Mouse (Mus musculus): Measurements from ENCODE around the gene Eml2. TPM values are rescaled to one million over a fixed set of nuclear protein-coding genes. Genes with fewer than 3 reads are reported as not detected.
A peak's percentile ranks its signal among the peaks of the same experiment; 100 is the strongest.

The Eml2 gene
- polyA plus RNA-seq, 1 experiment from 2014 or later = 12.5 TPM

- 89% methylated on average over 4 of the region's 4 CpGs for WGBS
- H3K27ac ChIP-seq (replicated peaks) = no peak overlapping the region
- no peak overlapping the region for H3K9ac ChIP-seq (replicated peaks)
- H3K4me1 ChIP-seq = peaks cover 20% of the 10 kb centered on the region
- no peak overlapping the region for H3K4me2 ChIP-seq (replicated peaks)
- H3K4me3 ChIP-seq = no peak overlapping the region
- H3K36me3 ChIP-seq = no peaks in the 10 kb centered on the region
- H3K9me3 ChIP-seq = no peaks in the 10 kb centered on the region
- no peak for ATAC-seq (replicated peaks)
- H3K27me3 ChIP-seq = no peaks in the 10 kb centered on the region
Observed at GRCm38 (mm10) chr7:19224933-19225332, 48.7 kb downstream of the Eml2 start.

DNA sequence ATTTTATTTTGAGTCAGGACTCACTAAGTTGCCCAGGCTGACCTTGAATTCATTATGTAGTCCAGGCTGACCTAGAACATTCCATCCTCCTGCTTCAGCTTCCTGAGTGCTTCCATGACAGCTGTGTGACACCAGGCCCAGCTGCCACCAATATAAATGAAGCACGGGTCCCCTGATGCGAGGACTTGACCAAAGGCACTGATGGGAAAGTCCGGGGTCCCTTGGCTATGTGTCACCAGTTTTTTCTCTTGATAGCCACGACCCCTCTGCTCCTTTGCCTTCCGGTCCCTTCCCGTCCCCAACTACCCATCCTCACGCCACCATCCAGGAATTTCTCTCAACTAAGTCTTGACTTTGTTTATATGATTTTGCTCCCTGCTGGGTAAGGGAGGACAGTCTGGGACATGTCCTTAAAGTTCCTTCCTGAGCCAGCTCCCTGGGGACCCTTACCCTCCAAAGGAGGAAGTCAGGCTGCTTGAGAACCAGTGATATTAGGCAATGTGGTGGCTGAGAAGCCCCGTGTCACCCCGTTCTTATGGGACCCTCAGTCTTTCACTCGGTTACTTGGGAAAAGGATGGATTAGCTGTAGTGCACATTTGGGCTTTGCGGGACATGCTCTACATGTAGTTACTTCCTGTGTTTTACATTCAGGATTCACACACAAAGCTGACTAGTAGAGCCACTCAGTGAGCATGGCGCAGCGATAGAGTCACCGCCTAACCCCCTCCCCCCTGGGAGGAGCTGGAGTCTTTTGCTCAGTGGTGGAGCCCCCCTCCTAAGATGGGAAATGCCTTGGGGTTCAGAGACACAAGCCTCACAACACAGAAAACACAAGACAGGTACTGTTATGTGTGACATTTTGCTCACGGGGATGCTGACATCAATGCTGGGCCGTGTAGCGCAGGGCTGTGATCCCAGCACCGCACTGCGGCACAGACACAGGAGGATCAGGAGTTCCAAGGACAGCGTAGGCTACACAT, 50.9 kb downstream of the Eml2 start:
- Histone ChIP-seq H3K4me3 (peak overlapping the region; percentile 65), H3K9me3 (no peaks in the 10 kb centered on the region), H3K27ac (replicated peaks) (peak overlapping the region; percentile 100), H3K4me1 (peaks cover 26% of the 10 kb centered on the region), H3K4me2 (replicated peaks) (peak overlapping the region; percentile 86), H3K27me3 (no peaks in the 10 kb centered on the region), H3K36me3 (no peaks in the 10 kb centered on the region), H3K9ac (replicated peaks) (peak overlapping the region; percentile 62)
- WGBS = 20% methylated on average over 20 of the region's 20 CpGs
- peak; percentile 34 for ATAC-seq (replicated peaks)

DNA sequence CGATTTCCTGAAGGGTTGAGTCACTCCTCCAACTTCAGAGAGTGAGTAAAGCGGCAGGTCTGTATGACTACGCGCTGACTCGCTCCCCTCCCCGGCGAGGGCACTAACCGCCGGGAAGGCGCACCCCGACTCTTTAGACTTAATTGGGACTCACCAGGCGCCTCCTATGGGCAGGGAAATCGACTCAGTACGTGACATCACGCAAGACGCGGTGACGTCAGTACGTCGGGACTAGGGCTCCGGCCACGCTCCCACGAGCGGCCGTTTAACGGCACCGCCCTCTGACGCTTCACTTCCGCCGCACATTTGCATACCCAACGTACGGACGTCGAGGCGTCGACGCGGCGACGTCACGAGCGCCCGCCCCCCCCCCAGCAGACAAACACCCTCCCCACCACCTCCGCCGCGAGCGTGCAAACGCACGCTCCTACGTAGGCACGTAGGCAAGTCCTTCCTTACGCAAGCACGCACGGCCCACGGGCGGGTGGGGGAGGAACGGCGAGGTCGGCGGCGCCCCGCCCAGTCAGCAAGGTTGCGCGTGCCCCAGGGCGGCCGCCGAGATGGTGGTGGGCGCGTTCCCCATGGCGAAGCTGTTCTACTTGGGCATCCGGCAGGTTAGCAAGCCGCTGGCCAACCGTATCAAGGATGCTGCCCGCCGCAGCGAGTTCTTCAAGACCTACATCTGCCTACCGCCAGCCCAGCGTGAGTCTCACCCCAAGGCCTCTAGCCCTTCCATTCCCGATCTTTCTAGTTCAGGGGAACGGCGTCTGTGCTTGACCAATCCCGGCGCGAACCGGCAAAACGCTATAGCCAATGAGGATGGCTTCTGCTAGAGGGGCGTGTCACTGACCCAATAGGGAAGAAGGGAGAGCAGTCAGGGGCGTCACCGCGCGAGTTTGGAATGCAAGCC, 51.9 kb downstream of the Eml2 start, which contains the start of gene Opa3:
Gene Opa3, plus strand, starts transcription at position 452 of the 910 bp plus-strand sequence.
- Histone ChIP-seq H3K4me3 (peak within 1 kb of the TSS; percentile 65), H3K36me3 (no peaks in the 10 kb centered on the region), H3K4me1 (peaks cover 26% of the 10 kb centered on the region), H3K4me2 (replicated peaks) (peak within 1 kb of the TSS; percentile 86), H3K27me3 (no peaks in the 10 kb centered on the region), H3K27ac (replicated peaks) (peak within 1 kb of the TSS; percentile 100), H3K9me3 (no peaks in the 10 kb centered on the region), H3K9ac (replicated peaks) (peak within 1 kb of the TSS; percentile 68)
- under 1% methylated on average over 91 of the region's 91 CpGs for WGBS
- peak; percentile 96 for ATAC-seq (replicated peaks)

DNA sequence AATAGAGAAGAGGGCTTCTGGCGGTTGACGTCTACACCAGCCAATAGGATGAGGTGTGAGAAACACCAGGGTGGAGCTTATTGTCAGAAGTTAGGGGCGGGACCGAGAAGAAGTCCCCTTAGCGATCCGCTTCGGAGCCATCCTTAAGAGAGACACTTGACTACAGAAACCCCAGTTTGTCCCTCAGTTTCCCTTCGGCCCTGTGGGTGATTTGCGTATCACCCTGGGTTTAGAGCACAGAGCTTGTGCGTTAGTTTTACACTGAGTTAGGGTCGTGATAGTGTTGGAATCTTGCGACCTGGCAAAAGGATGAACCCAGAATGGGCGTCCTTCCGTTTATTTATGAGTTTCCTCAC, 52.5 kb downstream of the Eml2 start:
- no peaks in the 10 kb centered on the region for H3K9me3 ChIP-seq
- ATAC-seq (replicated peaks) = no peak
- peak overlapping the region; percentile 65 for H3K4me3 ChIP-seq
- peak overlapping the region; percentile 100 for H3K27ac ChIP-seq (replicated peaks)
- H3K4me2 ChIP-seq (replicated peaks) = peak overlapping the region; percentile 86
- peak overlapping the region; percentile 51 for H3K9ac ChIP-seq (replicated peaks)
- H3K27me3 ChIP-seq = no peaks in the 10 kb centered on the region
- WGBS = under 1% methylated on average over 14 of the region's 14 CpGs
- H3K4me1 ChIP-seq = peaks cover 26% of the 10 kb centered on the region
- H3K36me3 ChIP-seq = no peaks in the 10 kb centered on the region

DNA sequence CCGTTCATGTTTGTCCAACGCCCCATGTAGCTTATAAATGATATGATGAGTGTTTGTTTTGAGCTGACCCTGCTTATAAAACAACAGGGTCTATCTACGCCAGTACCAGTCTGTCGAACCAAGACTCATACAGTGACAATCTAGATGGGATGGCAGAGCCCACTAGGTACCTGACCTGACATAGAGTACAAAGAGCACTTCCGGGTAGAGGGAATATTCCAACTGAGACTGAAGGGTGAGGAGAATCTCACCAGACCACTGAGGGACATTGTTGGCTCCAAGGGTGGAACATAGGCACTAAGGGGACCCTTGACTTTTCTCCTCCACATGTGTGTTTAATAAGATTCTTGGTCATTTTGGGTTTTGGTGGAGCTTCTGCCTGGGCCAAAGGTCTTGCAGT, 53.2 kb downstream of the Eml2 start:
- ATAC-seq (replicated peaks) = no peak

GRCm38 (mm10) chr7:19230041-19230580, 53.9 kb downstream of the Eml2 start:
- Histone ChIP-seq H3K27ac (replicated peaks) (no peak overlapping the region), H3K9me3 (no peaks in the 10 kb centered on the region), H3K4me1 (peaks cover 26% of the 10 kb centered on the region), H3K9ac (replicated peaks) (0 out of 2 replicates have a peak overlapping the region, but pooled peaks have one; percentile 5), H3K4me2 (replicated peaks) (peak overlapping the region; percentile 86; the same call in 1 of the 2 replicates), H3K4me3 (0 out of 2 replicates have a peak overlapping the region, but pooled peaks have one; percentile 65), H3K27me3 (no peaks in the 10 kb centered on the region), H3K36me3 (no peaks in the 10 kb centered on the region)
- ATAC-seq (replicated peaks) = no peak
- WGBS = 91% methylated on average over 2 of the region's 2 CpGs

More for the DNA sequence above, 53.2 kb downstream of the Eml2 start:
- peaks cover 26% of the 10 kb centered on the region for H3K4me1 ChIP-seq
- H3K9ac ChIP-seq (replicated peaks) = peak overlapping the region; percentile 51
- WGBS = 39% methylated on average over 5 of the region's 5 CpGs
- H3K27ac ChIP-seq (replicated peaks) = peak overlapping the region; percentile 100
- peak overlapping the region; percentile 86 for H3K4me2 ChIP-seq (replicated peaks)
- no peaks in the 10 kb centered on the region for H3K9me3 ChIP-seq
- H3K36me3 ChIP-seq = no peaks in the 10 kb centered on the region
- H3K27me3 ChIP-seq = no peaks in the 10 kb centered on the region
- peak overlapping the region; percentile 65 for H3K4me3 ChIP-seq

DNA sequence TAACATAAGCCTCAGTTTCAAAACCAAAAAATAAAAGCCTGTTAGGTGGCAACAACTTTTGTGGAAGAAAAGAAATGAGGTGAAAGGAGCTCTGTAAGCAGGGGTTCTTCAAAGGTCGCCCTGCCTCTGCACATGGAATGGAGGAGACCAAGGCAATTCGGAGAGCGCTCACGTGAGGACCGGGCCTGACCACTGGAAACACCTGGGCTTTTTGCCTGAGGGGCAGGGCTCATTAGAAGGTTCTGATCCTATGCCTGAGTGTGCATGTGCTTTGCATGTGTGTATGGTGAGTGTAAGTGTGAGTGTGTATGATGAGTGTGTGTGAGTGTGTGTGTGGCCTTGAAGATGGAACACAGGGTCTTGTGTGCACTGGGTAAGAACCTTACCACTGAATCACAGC, 54.7 kb downstream of the Eml2 start:
- Histone ChIP-seq H3K4me1 (peaks cover 26% of the 10 kb centered on the region), H3K9me3 (no peaks in the 10 kb centered on the region), H3K9ac (replicated peaks) (no peak overlapping the region), H3K27ac (replicated peaks) (no peak overlapping the region), H3K36me3 (no peaks in the 10 kb centered on the region), H3K4me2 (replicated peaks) (no peak overlapping the region), H3K27me3 (no peaks in the 10 kb centered on the region), H3K4me3 (no peak overlapping the region)
- WGBS = 96% methylated on average over 5 of the region's 5 CpGs
- ATAC-seq (replicated peaks) = no peak

GRCm38 (mm10) chr7:19231849-19232248, 55.6 kb downstream of the Eml2 start:
- WGBS = 91% methylated on average over 3 of the region's 3 CpGs
- no peak overlapping the region for H3K9ac ChIP-seq (replicated peaks)
- H3K9me3 ChIP-seq = no peaks in the 10 kb centered on the region
- no peak overlapping the region for H3K4me3 ChIP-seq
- H3K27ac ChIP-seq (replicated peaks) = no peak overlapping the region
- peaks cover 26% of the 10 kb centered on the region for H3K4me1 ChIP-seq
- ATAC-seq (replicated peaks) = no peak
- no peaks in the 10 kb centered on the region for H3K27me3 ChIP-seq
- no peak overlapping the region for H3K4me2 ChIP-seq (replicated peaks)
- no peaks in the 10 kb centered on the region for H3K36me3 ChIP-seq

DNA sequence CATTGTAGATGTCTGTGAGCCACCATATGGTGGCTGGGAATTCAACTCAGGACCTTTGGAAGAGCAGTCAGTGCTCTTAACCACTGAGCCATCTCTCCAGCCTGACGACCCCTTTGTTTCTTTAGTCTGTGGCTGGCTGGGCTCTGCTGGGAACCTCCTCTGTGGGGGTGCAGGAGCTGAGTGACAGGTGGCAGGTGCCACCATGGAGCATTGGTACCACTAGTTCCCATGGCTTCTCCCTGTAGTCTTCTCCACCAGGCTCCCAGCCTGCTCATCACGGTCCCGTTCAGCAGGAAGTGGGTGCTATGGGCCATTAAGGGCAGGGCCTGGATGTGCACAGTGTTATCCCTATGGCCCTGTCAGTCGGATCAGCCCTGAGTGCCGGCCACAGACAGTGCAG, 58.4 kb downstream of the Eml2 start:
- H3K27me3 ChIP-seq = no peaks in the 10 kb centered on the region
- peaks cover 17% of the 10 kb centered on the region for H3K4me1 ChIP-seq
- 90% methylated on average over 5 of the region's 5 CpGs for WGBS
- ATAC-seq (replicated peaks) = no peak
- no peaks in the 10 kb centered on the region for H3K36me3 ChIP-seq
- no peak overlapping the region for H3K4me3 ChIP-seq
- no peak overlapping the region for H3K9ac ChIP-seq (replicated peaks)
- no peak overlapping the region for H3K27ac ChIP-seq (replicated peaks)
- no peaks in the 10 kb centered on the region for H3K9me3 ChIP-seq
- H3K4me2 ChIP-seq (replicated peaks) = no peak overlapping the region

DNA sequence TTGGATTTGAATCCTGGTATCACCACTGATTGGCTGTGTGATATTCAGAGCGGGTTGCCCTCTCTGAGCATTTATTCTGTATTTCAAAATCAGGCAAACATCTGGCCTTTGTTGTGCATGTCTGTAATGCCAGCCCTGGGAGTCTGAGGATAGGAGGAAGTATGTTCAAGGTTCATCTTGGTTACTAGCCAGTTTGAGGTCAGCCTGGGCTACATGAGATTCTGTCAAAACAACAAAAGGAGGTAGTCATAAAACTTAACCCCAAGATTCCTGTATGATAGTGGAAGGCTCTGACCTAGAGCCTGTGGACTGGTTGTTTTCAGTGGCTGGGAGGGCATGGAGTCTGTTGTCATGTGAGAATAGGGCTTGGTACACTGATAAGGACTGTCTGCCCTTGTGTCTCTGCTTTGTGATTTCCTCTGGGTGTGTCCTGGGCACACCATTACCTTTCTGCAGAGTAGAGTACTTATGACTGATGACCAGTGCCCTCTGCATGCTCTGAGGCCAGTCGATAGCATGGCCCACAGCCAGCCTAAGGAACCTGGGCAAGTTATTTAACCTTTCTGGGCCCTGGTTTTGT, 59.0 kb downstream of the Eml2 start:
- H3K36me3 ChIP-seq = no peaks in the 10 kb centered on the region
- H3K27ac ChIP-seq (replicated peaks) = no peak overlapping the region
- H3K4me2 ChIP-seq (replicated peaks) = no peak overlapping the region
- H3K27me3 ChIP-seq = no peaks in the 10 kb centered on the region
- no peak overlapping the region for H3K9ac ChIP-seq (replicated peaks)
- peaks cover 15% of the 10 kb centered on the region for H3K4me1 ChIP-seq
- H3K9me3 ChIP-seq = no peaks in the 10 kb centered on the region
- no peak for ATAC-seq (replicated peaks)
- H3K4me3 ChIP-seq = no peak overlapping the region
- 93% methylated on average over 2 of the region's 2 CpGs for WGBS

- H3K27me3 ChIP-seq = no peaks in the 10 kb centered on the region
- ATAC-seq (replicated peaks) = no peak
- H3K4me2 ChIP-seq (replicated peaks) = no peak overlapping the region
- no peak overlapping the region for H3K9ac ChIP-seq (replicated peaks)
- H3K4me3 ChIP-seq = no peak overlapping the region
- no peak overlapping the region for H3K27ac ChIP-seq (replicated peaks)
- no peaks in the 10 kb centered on the region for H3K36me3 ChIP-seq
- H3K4me1 ChIP-seq = peaks cover 12% of the 10 kb centered on the region
- 69% methylated on average over 2 of the region's 2 CpGs for WGBS
- no peaks in the 10 kb centered on the region for H3K9me3 ChIP-seq
Observed at GRCm38 (mm10) chr7:19236411-19236810, 60.2 kb downstream of the Eml2 start.

Data from forebrain, embryonic 15.5 days (tissue).